Mouse (Mus musculus) CD4-positive, CD25-positive, alpha-beta regulatory T cell, adult 9 weeks (primary cell): ENCODE measurements around the gene Nsf. TPM values are rescaled to one million over a fixed set of nuclear protein-coding genes. Genes with fewer than 3 reads are reported as not detected.

ENCODE experiments used
- polyA plus RNA-seq: library from polyadenylated mRNA; unstranded; fragments of 100-300 nt; shearing (Covaris generic); gene quantifications from one replicate; pipeline ENCODE4 v1.2.1, GENCODE M21; 2017

Gene Nsf
- 111 TPM for polyA plus RNA-seq

GRCm38 (mm10) chr11:103953896-103954292 is at the start of gene Nsf:
TSS of gene Nsf (minus strand) at chr11:103954056.

GRCm38 (mm10) chr11:103773387-103774227 is 180.2 kb downstream of the Nsf start, which contains the start of gene Wnt3:
TSS of gene Wnt3 (plus strand) at chr11:103774150.

Other genes starting within 250 kb of the Nsf start
- not detected for gene Wnt9b, start 204.2 kb downstream of the Nsf start, polyA plus RNA-seq
- 4.7 TPM for gene Wnt3, start 179.9 kb downstream of the Nsf start, polyA plus RNA-seq
- 20.7 TPM for gene Arf2, start 12.7 kb upstream of the Nsf start, polyA plus RNA-seq
- not detected for gene Crhr1, start 178.8 kb upstream of the Nsf start, polyA plus RNA-seq
- not detected for gene Sppl2c, start 232.3 kb upstream of the Nsf start, polyA plus RNA-seq